Mouse (Mus musculus): Measurements from ENCODE around the gene Pgap3.

DNA sequence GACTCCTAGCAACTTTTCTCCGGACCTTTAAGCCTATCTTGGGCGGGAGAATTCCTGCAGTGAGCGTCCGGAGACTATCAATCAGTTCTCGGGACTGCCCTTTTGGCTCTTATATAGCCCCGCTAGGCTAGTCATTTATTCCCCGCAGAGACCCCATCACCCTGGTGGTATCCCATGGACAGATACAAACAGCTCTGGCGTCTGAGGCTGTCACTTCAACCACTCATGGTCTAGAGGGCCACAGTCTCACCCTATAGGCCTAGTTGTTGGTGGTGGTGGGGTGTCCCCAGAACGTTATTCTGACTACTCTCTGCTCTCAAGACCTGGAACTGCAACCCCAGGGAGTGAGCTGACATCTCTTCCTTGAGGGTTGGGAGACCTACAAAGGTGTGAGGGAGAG lies 51.0 kb downstream of the Pgap3 start:
- TF ChIP-seq CTCF (IDR thresholded peaks at IDR 0.05; ENCODE audit: borderline replicate concordance, insufficient read depth, low read depth, low read length) (no peak), POLR2A (IDR thresholded peaks at IDR 0.05; ENCODE audit: borderline replicate concordance, insufficient read depth, low read length) (no peak)
